Mouse (Mus musculus) lung, embryonic 16.5 days (tissue): ENCODE data around the gene Tbx1. TPM values are rescaled to one million over a fixed set of nuclear protein-coding genes. Genes with fewer than 3 reads are reported as not detected.

Experiments
- ATAC-seq: fragments of 200-750 bp; cut with Nextera tagmentation; 2 replicates; pipeline ENCODE4 v1.8.0; 2017; ENCODE audit warnings: low read depth, mild to moderate bottlenecking, moderate library complexity
- H3K27ac ChIP-seq: fragments of 300-500 bp; sonication (generic); 2 replicates; pipeline ENCODE4 v1.5.1; 2014; ENCODE audit warnings: mild to moderate bottlenecking, control low read depth, low read length
- H3K27me3 ChIP-seq: fragments of 300-500 bp; sonication (generic); 2 replicates; pipeline ENCODE4 v1.6.1; 2014; ENCODE audit warnings: low read depth, low read length, mixed read lengths; ENCODE audit not compliant: control insufficient read depth, insufficient read depth
- H3K36me3 ChIP-seq: fragments of 300-500 bp; sonication (generic); 2 replicates; pipeline ENCODE4 v1.6.1; 2014; ENCODE audit warnings: low read length; ENCODE audit not compliant: control insufficient read depth, insufficient read depth
- H3K4me1 ChIP-seq: fragments of 300-500 bp; sonication (generic); replicated peaks from 2 replicates; pipeline ENCODE4 v1.6.1; 2014; ENCODE audit warnings: low read length, mixed read lengths; ENCODE audit not compliant: control insufficient read depth, insufficient read depth
- H3K4me2 ChIP-seq: fragments of 300-500 bp; sonication (generic); 2 replicates; pipeline ENCODE4 v1.6.1; 2014; ENCODE audit warnings: low read depth, low read length, control low read depth
- H3K4me3 ChIP-seq: fragments of 300-500 bp; sonication (generic); 2 replicates; pipeline ENCODE4 v1.5.1; 2014; ENCODE audit warnings: mild to moderate bottlenecking, low read length, control low read depth
- H3K9ac ChIP-seq: fragments of 300-500 bp; sonication (generic); 2 replicates; pipeline ENCODE4 v1.6.1; 2014; ENCODE audit warnings: low read length, control low read depth
- H3K9me3 ChIP-seq: fragments of 300-500 bp; sonication (generic); 2 replicates; pipeline ENCODE4 v1.6.1; 2016; ENCODE audit warnings: low read length; ENCODE audit not compliant: control insufficient read depth
- WGBS: fragments of 180-500 bp; shearing (Covaris S2); extraction: QIAGEN DNeasy Blood & Tissue Kit; methylation state at CpG from one replicate; pipeline ENCODE4 v1.1.7; 2014; 5-methylcytosine and 5-hydroxymethylcytosine counted together
- polyA plus RNA-seq: library from polyadenylated mRNA; unstranded; fragments of >200 nt; fragmentation: Nextera tagmentation; extraction: Ambion mirVana; gene quantifications from 2 replicates; pipeline ENCODE4 v1.2.1, GENCODE M21; 2015

Gene Tbx1
- polyA plus RNA-seq, 1 experiment from 2014 or later, result 5.5 TPM

- Histone ChIP-seq H3K4me1 (0 out of 2 replicates have a peak, but pooled peaks cover 8% of the 10 kb centered on the region), H3K36me3 (no peaks in the 10 kb centered on the region), H3K9ac (no peak overlapping the region), H3K9me3 (no peaks in the 10 kb centered on the region), H3K4me2 (no peak overlapping the region), H3K27me3 (peaks cover 3% of the 10 kb centered on the region; the same call in 1 of the 2 replicates), H3K4me3 (no peak overlapping the region), H3K27ac (no peak overlapping the region)
- ATAC-seq, result no peak
- WGBS, result 55% methylated on average over 3 of the region's 3 CpGs
These were observed 7.5 kb upstream of the Tbx1 start for GRCm38 (mm10) chr16:18598006-18598405.

DNA sequence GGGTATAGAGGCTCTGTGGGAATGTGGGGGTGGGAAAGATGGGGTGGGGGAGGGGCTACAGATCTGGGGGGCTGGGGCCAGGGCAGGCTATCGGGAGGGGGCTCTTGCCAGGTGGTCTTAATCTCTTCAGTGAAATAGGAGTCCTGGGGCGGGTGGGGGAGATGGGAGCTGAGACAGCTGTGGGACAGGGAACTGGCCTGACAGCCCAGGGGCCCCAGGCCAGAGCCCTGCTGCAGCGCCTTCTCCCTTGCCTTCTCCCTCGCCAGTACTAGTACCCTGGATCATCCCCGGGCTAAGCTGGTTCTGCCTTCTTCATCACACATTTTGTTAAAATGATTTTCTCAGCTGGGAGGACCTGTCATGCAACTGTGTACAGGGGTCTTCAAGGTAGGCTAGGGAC, 5.8 kb upstream of the Tbx1 start:
- no peak for ATAC-seq
- H3K27me3 ChIP-seq, result peaks cover 10% of the 10 kb centered on the region

DNA sequence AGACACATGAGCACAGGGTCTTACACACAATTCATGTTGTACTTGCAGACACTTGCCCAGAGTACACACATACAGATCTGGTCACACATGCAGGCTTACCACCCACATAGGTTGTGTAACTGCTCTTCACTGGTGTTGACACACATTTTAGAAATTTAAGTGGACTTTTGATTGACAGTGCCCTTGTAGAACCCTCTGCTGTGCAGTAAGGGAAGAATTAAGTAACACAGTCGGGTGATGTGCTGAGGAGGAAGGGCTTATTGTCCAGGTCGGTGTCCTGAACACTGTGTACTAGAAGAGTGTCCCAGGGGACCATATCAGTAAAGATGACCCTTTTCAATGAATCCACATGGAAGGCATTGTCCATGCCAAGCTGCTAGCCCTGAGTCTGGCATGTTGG, 3.5 kb upstream of the Tbx1 start:
- no peak overlapping the region for H3K4me2 ChIP-seq
- H3K4me3 ChIP-seq, result no peak overlapping the region
- H3K4me1 ChIP-seq, result peaks cover 11% of the 10 kb centered on the region
- no peaks in the 10 kb centered on the region for H3K36me3 ChIP-seq
- ATAC-seq, result no peak
- no peak overlapping the region for H3K9ac ChIP-seq
- 80% methylated on average over 2 of the region's 2 CpGs for WGBS
- H3K27ac ChIP-seq, result no peak overlapping the region
- H3K9me3 ChIP-seq, result no peaks in the 10 kb centered on the region
- H3K27me3 ChIP-seq, result peaks cover 33% of the 10 kb centered on the region

More for the DNA sequence above, 5.8 kb upstream of the Tbx1 start:
- no peak overlapping the region for H3K4me2 ChIP-seq
- no peaks in the 10 kb centered on the region for H3K9me3 ChIP-seq
- H3K4me3 ChIP-seq, result no peak overlapping the region
- no peak overlapping the region for H3K9ac ChIP-seq
- H3K4me1 ChIP-seq, result peaks cover 7% of the 10 kb centered on the region; the same call in 1 of the 2 replicates
- WGBS, result 52% methylated on average over 5 of the region's 5 CpGs
- H3K36me3 ChIP-seq, result no peaks in the 10 kb centered on the region
- no peak overlapping the region for H3K27ac ChIP-seq

DNA sequence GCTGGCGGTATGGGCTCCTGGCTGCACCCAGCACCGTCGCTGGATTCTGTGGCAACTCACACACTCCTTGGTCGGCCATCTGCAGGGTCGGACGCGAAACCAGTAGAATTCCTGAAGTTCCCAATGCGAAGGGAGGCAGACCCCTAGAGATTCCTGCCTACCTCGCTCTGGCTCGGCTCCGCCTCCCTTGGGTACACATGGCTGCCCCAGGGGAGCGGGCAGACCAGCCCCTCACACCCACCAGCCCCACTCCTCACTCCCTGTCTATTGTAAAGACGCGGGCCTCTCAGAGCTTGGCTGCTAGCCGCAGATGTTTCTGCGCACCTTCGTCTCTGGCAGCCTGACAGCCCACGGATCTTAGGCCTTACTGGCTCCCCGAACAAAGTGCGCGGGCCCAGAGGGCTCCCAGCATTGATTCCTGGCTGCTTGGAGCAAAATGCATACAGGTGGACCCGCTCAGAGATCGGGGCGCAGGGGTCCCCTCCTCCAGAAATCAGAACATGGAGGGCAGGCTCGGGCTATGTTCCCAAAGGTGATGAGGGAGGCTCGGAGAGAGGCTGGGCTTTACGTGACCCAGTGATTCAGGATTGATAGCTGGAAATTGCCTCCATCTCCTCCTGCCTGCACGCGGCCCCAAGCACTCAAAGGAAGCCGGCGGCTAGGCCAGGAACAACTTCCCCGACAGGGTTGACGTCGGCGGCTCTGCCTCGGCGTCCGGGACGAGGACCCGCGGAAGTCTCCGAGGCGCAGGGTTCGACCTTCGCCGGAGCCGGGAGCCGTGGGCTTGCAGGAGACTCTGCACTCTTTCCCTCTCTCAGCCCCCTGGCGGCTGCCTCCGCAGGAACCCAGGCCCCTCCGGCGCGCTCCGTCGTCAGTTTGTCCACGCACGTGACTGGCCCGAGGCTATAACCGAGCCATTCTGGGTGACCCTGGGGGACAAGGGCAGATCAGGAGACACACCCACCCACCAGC, 862 bp upstream of the Tbx1 start:
- peak overlapping the region; percentile 67 for H3K4me2 ChIP-seq
- H3K9me3 ChIP-seq, result no peaks in the 10 kb centered on the region
- H3K4me3 ChIP-seq, result peak overlapping the region; percentile 51
- 4% methylated on average over 59 of the region's 59 CpGs for WGBS
- H3K4me1 ChIP-seq, result peaks cover 24% of the 10 kb centered on the region
- no peaks in the 10 kb centered on the region for H3K36me3 ChIP-seq
- peak overlapping the region; percentile 1; the same call in 1 of the 2 replicates for H3K9ac ChIP-seq
- ATAC-seq, result peak; percentile 24
- peak overlapping the region; percentile 49; the same call in 1 of the 2 replicates for H3K27ac ChIP-seq
- peaks cover 55% of the 10 kb centered on the region for H3K27me3 ChIP-seq

DNA sequence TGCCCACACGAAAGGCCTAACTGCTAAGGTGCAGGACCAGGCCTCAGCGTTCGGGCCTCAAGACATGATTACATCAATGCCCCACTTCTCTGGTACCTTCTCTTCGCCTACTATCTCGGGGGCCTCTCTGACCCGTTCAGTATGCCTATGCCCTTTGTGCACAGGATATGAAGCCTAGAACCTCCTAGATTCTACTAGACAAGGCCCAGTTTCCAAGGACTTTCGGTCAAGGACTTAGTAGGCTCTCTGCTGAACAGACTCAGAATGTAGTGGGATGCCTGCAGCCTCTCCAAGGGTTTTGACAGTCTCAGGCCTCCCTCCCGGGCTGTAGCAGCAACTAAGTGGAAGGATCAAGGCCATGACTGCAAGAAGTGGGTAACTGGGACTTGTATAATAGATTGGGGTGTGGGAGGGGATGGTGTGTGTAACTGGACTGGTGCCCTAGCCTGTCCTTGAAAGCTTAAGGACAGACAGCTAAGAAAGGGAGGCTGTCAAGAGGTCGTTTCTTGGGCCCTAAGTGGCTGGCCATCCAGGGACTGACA, 1.3 kb downstream of the Tbx1 start:
- no peak overlapping the region for H3K4me2 ChIP-seq
- no peak overlapping the region for H3K4me3 ChIP-seq
- peaks cover 74% of the 10 kb centered on the region for H3K27me3 ChIP-seq
- peaks cover 27% of the 10 kb centered on the region for H3K4me1 ChIP-seq
- 43% methylated on average over 9 of the region's 9 CpGs for WGBS
- no peak overlapping the region for H3K9ac ChIP-seq
- H3K36me3 ChIP-seq, result no peaks in the 10 kb centered on the region
- no peak for ATAC-seq
- peak overlapping the region; percentile 75 for H3K27ac ChIP-seq
- H3K9me3 ChIP-seq, result no peaks in the 10 kb centered on the region

DNA sequence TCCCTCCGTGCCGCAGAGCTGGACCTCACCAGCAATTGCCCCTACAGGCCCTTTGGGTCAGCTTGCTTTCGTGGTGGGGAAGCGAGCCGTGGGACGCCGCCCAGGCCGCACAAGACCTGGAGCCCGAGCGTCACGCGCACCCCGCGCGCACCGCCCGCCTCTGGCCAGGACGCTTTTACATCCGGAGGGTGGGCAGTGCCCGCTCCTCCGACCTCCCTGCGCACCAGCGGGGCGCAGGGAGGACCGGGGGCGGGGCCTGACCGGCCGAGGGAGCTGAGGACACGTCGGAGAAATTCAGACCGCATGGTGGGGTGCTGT, 1.8 kb downstream of the Tbx1 start:
- Histone ChIP-seq H3K4me2 (peak overlapping the region; percentile 59), H3K4me1 (peaks cover 27% of the 10 kb centered on the region), H3K27ac (peak overlapping the region; percentile 75), H3K4me3 (peak overlapping the region; percentile 47), H3K9ac (peak overlapping the region; percentile 65), H3K27me3 (peaks cover 79% of the 10 kb centered on the region), H3K9me3 (no peaks in the 10 kb centered on the region), H3K36me3 (no peaks in the 10 kb centered on the region)
- peak; percentile 13; the same call in 1 of the 2 replicates for ATAC-seq
- 10% methylated on average over 31 of the region's 31 CpGs for WGBS

GRCm38 (mm10) chr16:18587847-18588737, 2.4 kb downstream of the Tbx1 start:
- Histone ChIP-seq H3K36me3 (no peaks in the 10 kb centered on the region), H3K4me1 (peaks cover 27% of the 10 kb centered on the region), H3K9ac (peak overlapping the region; percentile 65), H3K9me3 (no peaks in the 10 kb centered on the region), H3K4me3 (peak overlapping the region; percentile 47), H3K27me3 (peaks cover 85% of the 10 kb centered on the region), H3K4me2 (peak overlapping the region; percentile 59), H3K27ac (peak overlapping the region; percentile 75)
- WGBS, result 4% methylated on average over 44 of the region's 57 CpGs
- peak; percentile 41 for ATAC-seq

- Histone ChIP-seq H3K9me3 (no peaks in the 10 kb centered on the region), H3K4me2 (peak overlapping the region; percentile 90), H3K4me1 (peaks cover 33% of the 10 kb centered on the region), H3K9ac (peak overlapping the region; percentile 73), H3K27me3 (peaks cover 94% of the 10 kb centered on the region), H3K36me3 (no peaks in the 10 kb centered on the region), H3K27ac (peak overlapping the region; percentile 66), H3K4me3 (peak overlapping the region; percentile 63)
- 3% methylated on average over 24 of the region's 62 CpGs for WGBS
- ATAC-seq, result no peak
These were observed 3.4 kb downstream of the Tbx1 start for GRCm38 (mm10) chr16:18586906-18587546.
